Mouse (Mus musculus) cortical plate, adult 2 months (tissue): ENCODE measurements around the gene Ptprd.

Experiments used
- CTCF ChIP-seq: fragments of 200-500 bp; IDR thresholded peaks from 2 replicates; pipeline ENCODE4 v1.5.1; 2011; ENCODE audit warnings: mild to moderate bottlenecking, control low read depth, low read length; ENCODE audit not compliant: insufficient read depth; ENCODE audit errors: extremely low read depth
- POLR2A ChIP-seq: fragments of 200-500 bp; IDR thresholded peaks from 2 replicates; pipeline ENCODE4 v1.6.1; 2011; ENCODE audit warnings: mild to moderate bottlenecking, low read length, control low read depth; ENCODE audit not compliant: insufficient read depth; ENCODE audit errors: extremely low read depth

- TF ChIP-seq POLR2A (no peak), CTCF (no peak)
Observed at GRCm38 (mm10) chr4:77157601-77158000, 1054.2 kb downstream of the Ptprd start.
